Mouse (Mus musculus) bone marrow macrophage, adult 2 months (primary cell): ENCODE results near the gene Sipa1l3.

ENCODE experiments used
- CTCF ChIP-seq: IDR thresholded peaks from 2 replicates; pipeline ENCODE4 v1.5.1; 2012; ENCODE audit warnings: low read depth, mild to moderate bottlenecking, low read length, moderate library complexity
- POLR2A ChIP-seq: IDR thresholded peaks from 2 replicates; pipeline ENCODE4 v1.6.1; 2012; ENCODE audit warnings: mild to moderate bottlenecking, low read depth, low read length, borderline replicate concordance

DNA sequence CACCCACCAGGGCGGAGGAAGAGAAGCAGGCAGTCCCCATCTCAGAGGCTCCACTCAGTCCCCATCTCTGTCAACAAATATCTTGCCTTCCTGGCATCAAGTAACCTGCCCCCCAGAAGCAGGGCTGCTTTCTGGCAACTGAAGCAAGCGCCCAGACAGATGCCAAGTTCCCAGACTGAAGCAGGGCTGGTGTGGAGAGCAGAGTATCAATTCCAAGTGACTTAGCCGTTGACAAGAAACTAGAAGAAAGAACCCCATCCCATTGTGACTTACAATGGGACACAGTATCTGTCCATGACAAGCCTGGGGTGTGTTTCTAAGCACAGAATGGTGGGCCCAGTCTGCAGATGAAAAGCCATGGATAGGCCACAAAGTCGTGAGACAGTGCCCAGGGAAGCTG, 52.7 kb downstream of the Sipa1l3 start:
- TF ChIP-seq CTCF (no peak), POLR2A (no peak)
